Mouse (Mus musculus) megakaryocyte, adult 5-6 weeks (primary cell): ENCODE results near the gene Khdc1a. TPM values are rescaled to one million over a fixed set of nuclear protein-coding genes. Genes with fewer than 3 reads are reported as not detected.

ENCODE experiments used
- ATAC-seq: 2 replicates; pipeline ENCODE4 v1.8.0; 2016; ENCODE audit warnings: mild to moderate bottlenecking, inconsistent platforms; ENCODE audit not compliant: poor library complexity, severe bottlenecking
- total RNA-seq, 2 experiments: library from RNA; stranded (forward) in 1 of 2; stranded (reverse) in 1 of 2; fragments of 153-499, 151-499 nt in 1 of 2; fragments of 221-1000, 200-1000 nt in 1 of 2; gene quantifications; 2 replicates each; pipeline versions ENCODE4 v1.2.3 to v1.2.4; 2015 to 2017

The Khdc1a gene
- total RNA-seq, 2 experiments from 2014 or later: 0.04 to 0.16 TPM

DNA sequence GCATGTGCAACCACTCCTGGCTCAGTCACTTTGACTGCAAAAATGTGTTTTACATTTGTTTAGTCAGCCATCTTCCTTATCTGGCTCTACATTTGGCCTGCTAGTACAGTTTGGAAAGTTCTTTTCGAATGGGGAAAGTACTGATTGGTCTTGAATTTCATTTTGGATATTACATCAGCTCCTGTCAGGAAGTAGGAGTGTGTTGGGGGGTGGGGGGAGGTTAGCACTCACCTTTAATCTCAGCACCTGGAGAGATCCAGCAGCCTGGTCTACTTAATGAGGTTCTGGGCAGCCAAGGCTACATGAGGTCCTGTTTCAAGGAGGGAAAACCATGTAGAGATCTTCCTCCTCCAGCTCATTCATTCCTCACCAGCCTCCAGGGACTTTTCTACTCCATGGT, 33.8 kb downstream of the Khdc1a start, which contains the start of gene Khdc1b:
Khdc1b (plus strand) TSS at position 301 of the 400 bp plus-strand sequence.
- no peak for ATAC-seq

GRCm38 (mm10) chr1:21391138-21391671, 41.8 kb downstream of the Khdc1a start:
- no peak for ATAC-seq

Other genes starting within 250 kb of the Khdc1a start
- gene Tmem14a, start 131.1 kb upstream of the Khdc1a start, total RNA-seq (2015): 0.73 and 1.2 TPM in 2 replicates
- 0.73 and 0.95 TPM in 2 replicates for gene Tmem14a, start 131.1 kb upstream of the Khdc1a start, total RNA-seq (2017)
- gene Gsta3, start 109.1 kb upstream of the Khdc1a start, total RNA-seq (2015): not detected in 2 replicates
- not detected in 2 replicates for gene Gsta3, start 109.1 kb upstream of the Khdc1a start, total RNA-seq (2017)
- gene Khdc1c, start 18.7 kb downstream of the Khdc1a start, total RNA-seq (2015): not detected in 2 replicates
- gene Khdc1c, start 18.7 kb downstream of the Khdc1a start, total RNA-seq (2017): not detected in 2 replicates
- gene Khdc1b, start 33.9 kb downstream of the Khdc1a start, total RNA-seq (2015): not detected in 2 replicates
- not detected in 2 replicates for gene Khdc1b, start 33.9 kb downstream of the Khdc1a start, total RNA-seq (2017)